Mouse (Mus musculus) induced T-regulatory cell, adult 2 months (primary cell): ENCODE data around the gene Man2a1.

Experiments used
- DNase-seq: peaks from one replicate; pipeline ENCODE4 v3.0.0-alpha.2; 2012; ENCODE audit warnings: low read depth

Man2a1 gene

GRCm38 (mm10) chr17:64630506-64630905 lies 30.0 kb downstream of the Man2a1 start:
- DNase-seq = no peak

GRCm38 (mm10) chr17:64637868-64638537 lies 37.5 kb downstream of the Man2a1 start:
- no peak for DNase-seq

- no peak for DNase-seq
Observed at GRCm38 (mm10) chr17:64641376-64641775, 40.8 kb downstream of the Man2a1 start.

GRCm38 (mm10) chr17:64643644-64644043 lies 43.1 kb downstream of the Man2a1 start:
- DNase-seq = no peak

GRCm38 (mm10) chr17:64644888-64645605 lies 44.5 kb downstream of the Man2a1 start:
- no peak for DNase-seq

GRCm38 (mm10) chr17:64647396-64647795 lies 46.9 kb downstream of the Man2a1 start:
- no peak for DNase-seq

GRCm38 (mm10) chr17:64650702-64651101 lies 50.2 kb downstream of the Man2a1 start:
- DNase-seq = no peak

GRCm38 (mm10) chr17:64653621-64654020 lies 53.1 kb downstream of the Man2a1 start:
- no peak for DNase-seq

- no peak for DNase-seq
Observed at GRCm38 (mm10) chr17:64659682-64660081, 59.1 kb downstream of the Man2a1 start.

- DNase-seq = no peak
Observed at GRCm38 (mm10) chr17:64666518-64666917, 66.0 kb downstream of the Man2a1 start.

GRCm38 (mm10) chr17:64668504-64668903 lies 68.0 kb downstream of the Man2a1 start:
- DNase-seq = no peak

GRCm38 (mm10) chr17:64674401-64674800 lies 73.9 kb downstream of the Man2a1 start:
- no peak for DNase-seq

GRCm38 (mm10) chr17:64674980-64675379 lies 74.4 kb downstream of the Man2a1 start:
- no peak for DNase-seq

- DNase-seq = no peak
Observed at GRCm38 (mm10) chr17:64676735-64677469, 76.4 kb downstream of the Man2a1 start.

GRCm38 (mm10) chr17:64681461-64681860 lies 80.9 kb downstream of the Man2a1 start:
- DNase-seq = no peak

GRCm38 (mm10) chr17:64681927-64682326 lies 81.4 kb downstream of the Man2a1 start:
- no peak for DNase-seq

GRCm38 (mm10) chr17:64684088-64684487 lies 83.6 kb downstream of the Man2a1 start:
- no peak for DNase-seq

GRCm38 (mm10) chr17:64685216-64685903 lies 84.8 kb downstream of the Man2a1 start:
- no peak for DNase-seq

- DNase-seq = no peak
Observed at GRCm38 (mm10) chr17:64689614-64690013, 89.1 kb downstream of the Man2a1 start.

- no peak for DNase-seq
Observed at GRCm38 (mm10) chr17:64697277-64697831, 96.8 kb downstream of the Man2a1 start.

GRCm38 (mm10) chr17:64698516-64698915 lies 98.0 kb downstream of the Man2a1 start:
- no peak for DNase-seq

GRCm38 (mm10) chr17:64703649-64704230 lies 103.2 kb downstream of the Man2a1 start:
- DNase-seq = no peak
